Mouse (Mus musculus) forebrain, embryonic 16.5 days (tissue): ENCODE data around the gene Dusp18. TPM values are rescaled to one million over a fixed set of nuclear protein-coding genes. Genes with fewer than 3 reads are reported as not detected.
A peak's percentile ranks its signal among the peaks of the same experiment; 100 is the strongest.

Source experiments
- ATAC-seq: fragments of 200-750 bp; cut with Nextera tagmentation; 2 replicates; pipeline ENCODE4 v1.8.0; 2017; ENCODE audit warnings: mild to moderate bottlenecking, moderate library complexity
- H3K27ac ChIP-seq: fragments of 300-500 bp; sonication (generic); 2 replicates; pipeline ENCODE4 v1.5.1; 2014; ENCODE audit warnings: low read length, control low read depth
- H3K27me3 ChIP-seq: fragments of 300-500 bp; sonication (generic); replicated peaks from 2 replicates; pipeline ENCODE4 v1.6.1; 2014; ENCODE audit warnings: low read length; ENCODE audit not compliant: control insufficient read depth, insufficient read depth
- H3K36me3 ChIP-seq: fragments of 300-500 bp; sonication (generic); 2 replicates; pipeline ENCODE4 v1.6.1; 2014; ENCODE audit not compliant: control insufficient read depth, insufficient read depth
- H3K4me1 ChIP-seq: fragments of 300-500 bp; sonication (generic); replicated peaks from 2 replicates; pipeline ENCODE4 v1.6.1; 2014; ENCODE audit warnings: low read length; ENCODE audit not compliant: control insufficient read depth, insufficient read depth
- H3K4me2 ChIP-seq: fragments of 300-500 bp; sonication (generic); 2 replicates; pipeline ENCODE4 v1.6.1; 2014; ENCODE audit warnings: mild to moderate bottlenecking, low read length, control low read depth
- H3K4me3 ChIP-seq: fragments of 300-500 bp; sonication (generic); replicated peaks from 2 replicates; pipeline ENCODE4 v1.5.1; 2014; ENCODE audit warnings: mild to moderate bottlenecking, low read length, control low read depth
- H3K9ac ChIP-seq: fragments of 300-500 bp; sonication (generic); replicated peaks from 2 replicates; pipeline ENCODE4 v1.6.1; 2014; ENCODE audit warnings: low read depth, low read length, control low read depth
- H3K9me3 ChIP-seq: fragments of 300-500 bp; sonication (generic); 2 replicates; pipeline ENCODE4 v1.6.1; 2016; ENCODE audit warnings: low read length; ENCODE audit not compliant: control insufficient read depth
- WGBS: fragments of 180-500 bp; shearing (Covaris S2); extraction: QIAGEN DNeasy Blood & Tissue Kit; methylation state at CpG from one replicate; pipeline ENCODE4 v1.1.7; 2014; 5-methylcytosine and 5-hydroxymethylcytosine counted together
- polyA plus RNA-seq: library from polyadenylated mRNA; unstranded; fragments of >200 nt; fragmentation: Nextera tagmentation; extraction: Ambion mirVana; gene quantifications from 2 replicates; pipeline ENCODE4 v1.2.1, GENCODE M21; 2015

Dusp18 gene
- polyA plus RNA-seq, 1 experiment from 2014 or later, result 46.0 TPM

DNA sequence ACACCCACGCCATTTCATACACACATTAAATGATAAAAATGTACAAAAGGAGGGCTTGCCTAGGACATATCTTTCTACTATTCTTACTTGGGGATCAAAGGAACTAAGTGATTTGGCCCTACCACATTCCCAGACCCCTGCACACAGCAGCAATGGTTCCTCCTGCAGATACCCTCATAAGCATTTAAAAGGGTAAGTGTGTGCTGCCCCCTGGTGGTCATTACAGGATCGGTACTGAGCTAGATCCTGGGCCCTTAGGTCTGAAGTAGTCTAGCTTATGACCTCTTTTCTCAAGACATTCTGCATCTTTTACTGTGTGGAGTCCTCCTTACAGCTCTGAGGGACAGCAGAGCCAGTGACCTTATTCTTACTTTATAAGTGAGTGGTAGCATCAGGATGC, 15.2 kb upstream of the Dusp18 start:
- no peak overlapping the region for H3K4me3 ChIP-seq
- 0 out of 2 replicates have a peak, but pooled peaks have one; percentile 38 for ATAC-seq
- H3K36me3 ChIP-seq, result no peaks in the 10 kb centered on the region
- no peak overlapping the region for H3K4me2 ChIP-seq
- H3K9me3 ChIP-seq, result no peaks in the 10 kb centered on the region
- H3K27ac ChIP-seq, result no peak overlapping the region
- no peaks in the 10 kb centered on the region for H3K27me3 ChIP-seq
- no peaks in the 10 kb centered on the region for H3K4me1 ChIP-seq
- H3K9ac ChIP-seq, result no peak overlapping the region
- 40% methylated on average over 2 of the region's 2 CpGs for WGBS

DNA sequence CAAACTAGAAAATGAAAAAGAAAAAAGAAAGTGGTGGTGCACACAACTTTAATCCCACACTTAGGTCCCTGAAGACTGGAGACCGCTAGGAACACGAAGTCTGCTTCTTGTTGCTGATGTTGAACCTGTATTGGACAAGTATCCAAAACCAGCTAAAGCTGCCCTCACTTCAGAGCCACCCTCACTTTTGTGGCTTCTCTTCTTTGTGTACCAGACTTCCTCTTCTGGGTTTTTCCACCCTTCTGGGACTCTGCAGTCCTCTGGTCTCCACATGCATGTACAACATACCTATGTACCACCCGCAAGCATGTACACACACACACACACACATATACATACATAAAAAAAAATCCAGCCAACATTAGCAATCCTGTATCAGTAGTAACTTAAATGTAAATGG, 11.3 kb upstream of the Dusp18 start:
- no peak overlapping the region for H3K4me3 ChIP-seq
- no peaks in the 10 kb centered on the region for H3K9me3 ChIP-seq
- WGBS, result 89% methylated on average over 3 of the region's 3 CpGs
- H3K36me3 ChIP-seq, result no peaks in the 10 kb centered on the region
- H3K9ac ChIP-seq, result no peak overlapping the region
- no peak overlapping the region for H3K27ac ChIP-seq
- ATAC-seq, result no peak
- H3K27me3 ChIP-seq, result no peaks in the 10 kb centered on the region
- peaks cover 6% of the 10 kb centered on the region; the same call in 1 of the 2 replicates for H3K4me1 ChIP-seq
- no peak overlapping the region for H3K4me2 ChIP-seq

- H3K36me3 ChIP-seq, result no peaks in the 10 kb centered on the region
- ATAC-seq, result no peak
- H3K4me3 ChIP-seq, result no peak overlapping the region
- H3K27ac ChIP-seq, result no peak overlapping the region
- H3K27me3 ChIP-seq, result no peaks in the 10 kb centered on the region
- WGBS, result 64% methylated on average over 5 of the region's 5 CpGs
- H3K4me2 ChIP-seq, result no peak overlapping the region
- H3K9me3 ChIP-seq, result no peaks in the 10 kb centered on the region
- peaks cover 6% of the 10 kb centered on the region; the same call in 1 of the 2 replicates for H3K4me1 ChIP-seq
- no peak overlapping the region for H3K9ac ChIP-seq
Observed at GRCm38 (mm10) chr11:3887331-3887730, 7.7 kb upstream of the Dusp18 start.

DNA sequence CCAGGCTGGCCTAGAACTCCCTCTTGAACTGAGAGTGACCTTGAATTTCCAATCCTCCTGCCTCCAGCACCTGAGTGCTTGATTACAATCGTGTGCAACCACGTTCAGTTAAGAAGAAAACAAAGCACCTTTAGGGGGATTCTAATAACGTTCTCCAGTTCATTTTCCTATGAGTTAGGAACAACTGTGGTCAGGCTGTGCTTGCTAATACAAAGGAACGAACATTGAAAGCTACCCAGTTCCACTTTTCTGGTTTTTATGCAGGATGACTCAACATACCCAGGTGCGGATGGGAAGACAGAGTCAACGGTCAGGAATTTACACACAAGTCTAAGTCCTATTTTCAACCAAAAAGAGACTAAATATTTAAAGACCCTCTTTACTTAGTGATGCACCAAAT, 1.1 kb upstream of the Dusp18 start:
- Histone ChIP-seq H3K4me3 (no peak overlapping the region), H3K4me1 (peaks cover 9% of the 10 kb centered on the region), H3K27ac (no peak overlapping the region), H3K36me3 (peaks cover 4% of the 10 kb centered on the region; the same call in 1 of the 2 replicates), H3K9ac (no peak overlapping the region), H3K27me3 (no peaks in the 10 kb centered on the region), H3K9me3 (no peaks in the 10 kb centered on the region), H3K4me2 (peak overlapping the region; percentile 84)
- WGBS, result 79% methylated on average over 6 of the region's 6 CpGs
- no peak for ATAC-seq

GRCm38 (mm10) chr11:3895458-3895857, 418 bp downstream of the Dusp18 start:
- peak overlapping the region; percentile 61 for H3K4me3 ChIP-seq
- peak overlapping the region; percentile 79 for H3K27ac ChIP-seq
- H3K27me3 ChIP-seq, result no peaks in the 10 kb centered on the region
- H3K4me1 ChIP-seq, result peaks cover 9% of the 10 kb centered on the region
- 7% methylated on average over 10 of the region's 10 CpGs for WGBS
- H3K4me2 ChIP-seq, result peak overlapping the region; percentile 84
- no peaks in the 10 kb centered on the region for H3K9me3 ChIP-seq
- peak overlapping the region; percentile 77 for H3K9ac ChIP-seq
- H3K36me3 ChIP-seq, result peaks cover 4% of the 10 kb centered on the region; the same call in 1 of the 2 replicates
- ATAC-seq, result no peak; the same call in 1 of the 2 replicates

- Histone ChIP-seq H3K4me2 (no peak overlapping the region), H3K9me3 (no peaks in the 10 kb centered on the region), H3K36me3 (peaks cover 4% of the 10 kb centered on the region; the same call in 1 of the 2 replicates), H3K9ac (no peak overlapping the region), H3K4me3 (no peak overlapping the region), H3K27me3 (no peaks in the 10 kb centered on the region), H3K4me1 (peaks cover 9% of the 10 kb centered on the region), H3K27ac (no peak overlapping the region)
- no peak for ATAC-seq
- WGBS, result 100% methylated on average over 1 of the region's 1 CpGs
Observed at GRCm38 (mm10) chr11:3895933-3896332, 893 bp downstream of the Dusp18 start.

DNA sequence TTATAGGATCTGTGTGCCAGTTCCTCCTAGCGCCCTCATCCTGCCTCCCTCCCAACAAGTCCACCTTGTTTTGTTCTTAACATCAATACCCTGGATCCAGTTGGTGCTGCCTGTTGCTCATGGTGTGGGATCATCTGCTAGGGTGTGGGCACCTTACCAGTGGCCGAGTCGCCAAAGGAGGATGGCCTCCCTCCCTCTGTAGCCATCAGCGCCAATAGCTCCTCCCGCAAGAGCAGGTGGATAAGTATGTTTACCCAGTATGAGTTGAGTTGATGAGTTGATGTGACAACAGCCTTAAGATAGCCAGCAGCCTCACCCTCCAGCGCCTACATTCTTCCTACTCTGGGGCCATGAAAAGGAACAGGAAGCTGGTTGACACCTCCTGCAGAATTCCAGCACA, 5.3 kb downstream of the Dusp18 start:
- H3K9me3 ChIP-seq, result no peaks in the 10 kb centered on the region
- no peak for ATAC-seq
- no peaks in the 10 kb centered on the region for H3K27me3 ChIP-seq
- H3K9ac ChIP-seq, result no peak overlapping the region
- H3K4me2 ChIP-seq, result no peak overlapping the region
- H3K4me3 ChIP-seq, result no peak overlapping the region
- 0 out of 2 replicates have a peak, but pooled peaks cover 3% of the 10 kb centered on the region for H3K4me1 ChIP-seq
- peaks cover 4% of the 10 kb centered on the region; the same call in 1 of the 2 replicates for H3K36me3 ChIP-seq
- WGBS, result 90% methylated on average over 6 of the region's 6 CpGs
- no peak overlapping the region for H3K27ac ChIP-seq

GRCm38 (mm10) chr11:3902516-3902915, 7.5 kb downstream of the Dusp18 start:
- Histone ChIP-seq H3K9ac (no peak overlapping the region), H3K27me3 (no peaks in the 10 kb centered on the region), H3K27ac (no peak overlapping the region), H3K4me3 (no peak overlapping the region), H3K4me1 (no peaks in the 10 kb centered on the region), H3K9me3 (no peaks in the 10 kb centered on the region), H3K36me3 (no peaks in the 10 kb centered on the region), H3K4me2 (no peak overlapping the region)
- no peak for ATAC-seq
- 80% methylated on average over 3 of the region's 3 CpGs for WGBS

- WGBS, result 82% methylated on average over 5 of the region's 5 CpGs
- Histone ChIP-seq H3K27me3 (no peaks in the 10 kb centered on the region), H3K4me3 (no peak overlapping the region), H3K4me1 (no peaks in the 10 kb centered on the region), H3K27ac (no peak overlapping the region), H3K9me3 (no peaks in the 10 kb centered on the region), H3K36me3 (no peaks in the 10 kb centered on the region), H3K4me2 (no peak overlapping the region), H3K9ac (no peak overlapping the region)
- ATAC-seq, result no peak
Observed at GRCm38 (mm10) chr11:3903046-3903445, 8.0 kb downstream of the Dusp18 start.

- Histone ChIP-seq H3K4me3 (no peak overlapping the region), H3K36me3 (no peaks in the 10 kb centered on the region), H3K9ac (no peak overlapping the region), H3K4me2 (no peak overlapping the region), H3K27me3 (no peaks in the 10 kb centered on the region), H3K9me3 (no peaks in the 10 kb centered on the region), H3K4me1 (peaks cover 3% of the 10 kb centered on the region), H3K27ac (no peak overlapping the region)
- ATAC-seq, result no peak
- 90% methylated on average over 6 of the region's 6 CpGs for WGBS
Observed at GRCm38 (mm10) chr11:3904673-3905072, 9.6 kb downstream of the Dusp18 start.
